ENCODE assay signal across 23 mouse cellular contexts in genomic region chr9:62358851-62359250, GRCm38 (mm10).
"Had no signal": no experiment of that assay in that cellular context is flagged by ENCODE, and none has a peak within 500 bp of the region (broad histone marks: within the 10 kb centered on the region; RNA-seq: fewer than 3 reads in every experiment).

No protein-coding gene starts in this region.

- H3K4me3 ChIP-seq: layer of hippocampus, adult 2 months; limb, embryonic 10.5 days; limb, embryonic 13.5 days; midbrain, embryonic 12.5 days; midbrain, embryonic 15.5 days; neural tube, embryonic 12.5 days; neural tube, embryonic 15.5 days; stomach, embryonic 15.5 days had no signal

- H3K27me3 ChIP-seq: limb, embryonic 13.5 days; midbrain, embryonic 15.5 days; neural tube, embryonic 12.5 days; neural tube, embryonic 15.5 days; stomach, embryonic 15.5 days had no signal

- H3K27ac ChIP-seq: layer of hippocampus, adult 2 months; limb, embryonic 10.5 days; limb, embryonic 13.5 days; liver, embryonic 14.5 days; midbrain, embryonic 12.5 days; midbrain, embryonic 15.5 days; neural tube, embryonic 12.5 days; neural tube, embryonic 15.5 days; stomach, embryonic 15.5 days had no signal

- DNase-seq: kidney, adult 11 months; kidney, adult 8-10 months; kidney, postnatal 14 days; layer of hippocampus, adult 9-11 months; liver; liver, postnatal 0 days; lung, embryonic 14.5 days; retina, postnatal 1 day; right cerebral cortex, postnatal 25 days; spleen, adult 18-20 months; thymus, adult 2 months; thymus, postnatal 14 days; thymus, postnatal 4 days had no signal

- ATAC-seq: liver, postnatal 0 days; lung, postnatal 0 days; midbrain, embryonic 15.5 days had no signal

- H3K9me3 ChIP-seq: limb, embryonic 10.5 days; limb, embryonic 13.5 days; midbrain, embryonic 12.5 days; midbrain, embryonic 15.5 days; neural tube, embryonic 12.5 days; neural tube, embryonic 15.5 days; stomach, embryonic 15.5 days had no signal

- H3K36me3 ChIP-seq: midbrain, embryonic 15.5 days; stomach, embryonic 15.5 days had no signal
